Comparison of ENCODE assay signal across 8 mouse cellular contexts in the genomic region with DNA sequence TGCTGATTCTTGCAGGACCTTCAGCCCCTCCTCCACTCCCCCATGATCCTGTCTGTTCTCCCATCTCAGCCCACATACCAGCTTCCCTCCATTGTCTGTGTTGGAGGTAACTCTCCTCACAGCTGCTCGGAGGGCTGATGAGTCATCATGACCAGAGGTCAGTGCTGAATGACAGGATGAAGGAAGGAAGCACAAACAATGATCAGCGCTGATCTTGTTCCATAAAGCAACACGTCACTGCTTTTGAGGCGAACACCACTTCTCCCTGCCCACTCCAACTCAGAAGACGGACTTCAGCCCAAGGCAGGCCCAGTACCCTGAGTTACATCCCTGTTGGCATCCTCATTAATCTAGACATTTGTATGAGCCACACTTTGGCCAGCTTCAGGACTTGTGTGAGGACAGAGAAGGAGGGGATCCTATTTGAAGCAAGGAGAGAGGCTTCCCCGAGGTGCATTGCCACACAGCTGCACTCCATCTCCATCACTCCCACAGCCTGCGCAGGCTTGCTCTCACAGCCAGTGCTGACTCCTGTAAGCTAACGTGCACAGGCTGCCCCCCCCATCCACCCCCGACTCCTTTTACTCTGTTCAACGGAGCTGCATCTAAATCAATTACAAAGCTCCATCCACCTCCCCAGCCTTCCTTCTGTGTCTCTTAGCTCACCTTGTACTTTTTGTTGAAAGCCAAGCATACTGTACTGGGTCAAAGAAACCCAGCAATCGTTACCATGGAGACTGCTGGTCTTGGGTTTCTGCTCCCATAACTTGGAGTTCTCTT.
DNase-seq lines count a peak whose midpoint lies in the region; ATAC-seq lines count a peak whose summit lies in the region.

No protein-coding gene starts in this region.

- H3K4me1 ChIP-seq in intestine, embryonic 15.5 days (replicated peaks) = peaks cover 12% of the 10 kb centered on the region
- H3K4me1 ChIP-seq in liver, embryonic 11.5 days (replicated peaks; ENCODE audit: control insufficient read depth, insufficient read depth, low read length) = peaks cover 4% of the 10 kb centered on the region

- 0 out of 2 replicates have a peak overlapping the region, but pooled peaks have one; percentile 24 for H3K4me2 ChIP-seq in intestine, embryonic 15.5 days (replicated peaks)
- H3K4me2 ChIP-seq in liver, embryonic 11.5 days = no peak overlapping the region

- peak overlapping the region; percentile 62 for H3K27ac ChIP-seq in intestine, embryonic 15.5 days
- peak overlapping the region; percentile 38; the same call in 1 of the 2 replicates for H3K27ac ChIP-seq in liver, embryonic 11.5 days (ENCODE audit: low read depth, low read length)

- no peaks in the 10 kb centered on the region for H3K36me3 ChIP-seq in intestine, embryonic 15.5 days
- no peaks in the 10 kb centered on the region for H3K36me3 ChIP-seq in liver, embryonic 11.5 days (ENCODE audit: control insufficient read depth, insufficient read depth, low read length)

- H3K9me3 ChIP-seq in intestine, embryonic 15.5 days = no peaks in the 10 kb centered on the region
- no peaks in the 10 kb centered on the region for H3K9me3 ChIP-seq in liver, embryonic 11.5 days (ENCODE audit: control insufficient read depth, low read length)

- 26% methylated on average over 11 of the region's 11 CpGs for WGBS in intestine, embryonic 15.5 days
- 34% methylated on average over 11 of the region's 11 CpGs for WGBS in liver, embryonic 11.5 days

- peak; percentile 44 to 51 for DNase-seq in thymus, postnatal 10 days (ENCODE audit: low spot score in 2 of 2)
- no peak for DNase-seq in thymus, postnatal 25 days
- DNase-seq in frontal cortex, postnatal 36 days (ENCODE audit: low spot score in 2 of 2) = peak; percentile 53 to 54
- DNase-seq in liver, embryonic 11.5 days (ENCODE audit: low spot score) = no peak
- no peak for DNase-seq in cerebellum, adult 8-10 months
- DNase-seq in B cell, adult 2 months = no peak

- H3K4me3 ChIP-seq in intestine, embryonic 15.5 days (replicated peaks) = no peak overlapping the region
- H3K4me3 ChIP-seq in liver, embryonic 11.5 days (ENCODE audit: low read depth, low read length) = no peak overlapping the region

- H3K27me3 ChIP-seq in intestine, embryonic 15.5 days (replicated peaks) = no peaks in the 10 kb centered on the region
- H3K27me3 ChIP-seq in liver, embryonic 11.5 days (replicated peaks; ENCODE audit: control insufficient read depth, insufficient read depth, low read length) = no peaks in the 10 kb centered on the region; the same call in 1 of the 2 replicates

- no peak overlapping the region for H3K9ac ChIP-seq in intestine, embryonic 15.5 days
- no peak overlapping the region for H3K9ac ChIP-seq in liver, embryonic 11.5 days (ENCODE audit: low read depth, low read length)

- peak; percentile 84 for ATAC-seq in intestine, embryonic 15.5 days
- ATAC-seq in liver, embryonic 11.5 days (replicated peaks; ENCODE audit: low FRiP score) = peak; percentile 51; the same call in 1 of the 2 replicates
- ATAC-seq in monocyte, adult 5-6 weeks (replicated peaks; ENCODE audit: insufficient number of reproducible peaks, low FRiP score, low TSS enrichment, poor library complexity, severe bottlenecking) = peak; percentile 10; the same call in 1 of the 2 replicates

Comparison
In these comparisons a context has a peak if more than half of its experiments do, and no peak if none do; other contexts are left out.
1. DNase-seq: peak in thymus, postnatal 10 days (2 of 2) and frontal cortex, postnatal 36 days (2 of 2); none in thymus, postnatal 25 days (single experiment), liver, embryonic 11.5 days (single experiment), cerebellum, adult 8-10 months (single experiment) and B cell, adult 2 months (0 of 2).
2. ATAC-seq: peak in every context shown above with its lines; median percentile 84 in intestine, embryonic 15.5 days; 51 in liver, embryonic 11.5 days; 10 in monocyte, adult 5-6 weeks.